ENCODE assay signal across 12 mouse cellular contexts in the genomic region with DNA sequence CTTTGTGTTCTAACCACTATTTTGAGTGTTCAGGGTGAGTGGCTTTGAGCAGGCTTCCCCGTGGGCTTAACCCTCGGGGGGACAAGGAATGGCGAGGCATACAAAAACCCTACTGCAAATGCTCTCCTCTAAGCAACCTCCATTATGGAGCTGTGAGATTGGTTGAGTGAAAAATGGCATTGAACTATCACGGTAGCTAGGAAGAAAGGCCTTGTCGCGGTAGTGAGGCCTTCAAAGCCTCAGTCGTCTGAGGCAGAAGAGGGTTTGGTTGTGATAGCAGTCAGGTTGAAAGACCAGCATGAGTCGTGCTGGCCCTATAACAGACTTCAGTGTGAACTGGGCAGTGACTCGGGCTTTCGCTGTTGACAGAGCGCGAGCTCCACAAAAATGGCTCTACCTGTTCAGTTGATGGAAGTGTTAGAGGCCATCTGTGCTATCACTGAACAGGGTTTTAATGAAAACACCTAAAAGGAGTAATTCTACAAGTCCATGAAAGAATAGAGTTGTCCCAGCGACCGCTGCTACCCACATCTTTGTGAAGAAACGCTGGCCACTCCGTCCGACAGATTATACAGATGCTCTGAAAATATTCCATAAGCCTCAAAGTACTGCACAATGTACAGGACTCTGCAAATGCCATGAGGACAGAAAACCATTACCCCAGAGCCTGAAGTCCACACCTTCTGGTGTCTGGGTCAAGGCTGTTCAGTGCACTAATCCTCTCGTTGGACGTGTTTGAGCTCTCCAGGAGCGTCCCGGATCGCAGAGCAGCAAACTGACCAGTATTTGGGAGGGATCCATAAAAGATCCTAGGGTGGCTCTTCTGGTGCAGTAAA. TPM values are rescaled to one million over a fixed set of nuclear protein-coding genes. Genes with fewer than 3 reads are reported as not detected.
DNase-seq lines count a peak whose midpoint lies in the region; ATAC-seq lines count a peak whose summit lies in the region.
"Had no signal": no experiment of that assay in that cellular context is flagged by ENCODE, and none has a peak within 500 bp of the region (broad histone marks: within the 10 kb centered on the region; RNA-seq: fewer than 3 reads in every experiment).

No protein-coding gene starts in this region.

- no peaks in the 10 kb centered on the region for H3K9me3 ChIP-seq in hindbrain, embryonic 13.5 days
- H3K9me3 ChIP-seq in neural tube, embryonic 14.5 days (ENCODE audit: control insufficient read depth, low read length): no peaks in the 10 kb centered on the region

- whole genome bisulfite sequencing in hindbrain, embryonic 13.5 days: 7% methylated on average over 22 of the region's 22 CpGs
- 11% methylated on average over 22 of the region's 22 CpGs for WGBS in neural tube, embryonic 14.5 days

- H3K27ac ChIP-seq in hindbrain, embryonic 13.5 days: peak overlapping the region; percentile 85
- H3K27ac ChIP-seq in neural tube, embryonic 14.5 days (ENCODE audit: low read depth, low read length): peak overlapping the region; percentile 83
- H3K27ac ChIP-seq: stomach, postnatal 0 days had no signal

- DNase-seq in left cerebral cortex, postnatal 4 days: peak; percentile 48
- DNase-seq in left cerebral cortex, postnatal 14 days (ENCODE audit: low spot score in 2 of 2): no peak
- DNase-seq in embryo, embryonic 11 days: peak; percentile 29
- DNase-seq in spleen, postnatal 4 days (ENCODE audit: low spot score in 2 of 2): no peak
- DNase-seq in lung, postnatal 10 days: no peak
- no peak for DNase-seq in gastrocnemius, adult 8-10 months (ENCODE audit: low spot score in 2 of 2)
- DNase-seq: heart, postnatal 4 days; lung, adult 18-20 months had no signal

- intact Hi-C loops in left cerebral cortex, postnatal 4 days (cut with DNase I): no loop called here
- intact Hi-C loops in left cerebral cortex, postnatal 14 days (cut with DNase I): loop anchor here (5.0 kb wide), 1 partner anchor 662 kb away; no protein-coding TSS in a partner anchor

- ATAC-seq in hindbrain, embryonic 13.5 days (ENCODE audit: low FRiP score): peak; percentile 7; the same call in 1 of the 2 replicates
- no peak for ATAC-seq in neural tube, embryonic 14.5 days (ENCODE audit: low read depth)

- peak overlapping the region; percentile 53 for H3K4me2 ChIP-seq in hindbrain, embryonic 13.5 days
- peak overlapping the region; percentile 47 for H3K4me2 ChIP-seq in neural tube, embryonic 14.5 days (ENCODE audit: low read depth, low read length)

- peak overlapping the region; percentile 33 for H3K4me3 ChIP-seq in hindbrain, embryonic 13.5 days
- peak overlapping the region; percentile 27; the same call in 1 of the 2 replicates for H3K4me3 ChIP-seq in neural tube, embryonic 14.5 days (ENCODE audit: low read depth, low read length)

- peaks cover 36% of the 10 kb centered on the region for H3K4me1 ChIP-seq in hindbrain, embryonic 13.5 days (replicated peaks)
- H3K4me1 ChIP-seq in neural tube, embryonic 14.5 days (ENCODE audit: control insufficient read depth, insufficient read depth, low read length): peaks cover 9% of the 10 kb centered on the region; the same call in 1 of the 2 replicates

- no peaks in the 10 kb centered on the region for H3K36me3 ChIP-seq in hindbrain, embryonic 13.5 days
- H3K36me3 ChIP-seq in neural tube, embryonic 14.5 days (ENCODE audit: control insufficient read depth, insufficient read depth, low read length): no peaks in the 10 kb centered on the region

- peaks cover 83% of the 10 kb centered on the region for H3K27me3 ChIP-seq in hindbrain, embryonic 13.5 days
- peaks cover 17% of the 10 kb centered on the region for H3K27me3 ChIP-seq in neural tube, embryonic 14.5 days (ENCODE audit: control insufficient read depth, insufficient read depth, low read length)

- H3K9ac ChIP-seq in hindbrain, embryonic 13.5 days: peak overlapping the region; percentile 70
- H3K9ac ChIP-seq in neural tube, embryonic 14.5 days (replicated peaks; ENCODE audit: low read depth, low read length): peak overlapping the region; percentile 21

RNA-seq across cellular contexts. Expression of a gene that starts 7.6 kb away (rescaled TPM):
- total RNA-seq in left cerebral cortex, postnatal 4 days (2021): 1 to 10 TPM; 9.4 to 10.0 TPM
- 1 to 10 TPM; 4.1 to 5.2 TPM for total RNA-seq in left cerebral cortex, postnatal 14 days (2021)
- polyA plus RNA-seq in hindbrain, embryonic 13.5 days (2015; fragmentation: Nextera tagmentation; extraction: Ambion mirVana): 42.7 and 58.2 TPM in 2 replicates
- 46.7 and 50.5 TPM in 2 replicates for polyA plus RNA-seq in neural tube, embryonic 14.5 days (2014; fragmentation: Nextera tagmentation; extraction: Ambion mirVana)
- total RNA-seq in gastrocnemius, adult 8-10 months (2022): under 1 TPM in 1 of 4 experiments, not detected in 3; 0.18 TPM
- total RNA-seq: heart, postnatal 4 days; neutrophil, adult 5-6 weeks had no signal
- polyA plus RNA-seq: stomach, postnatal 0 days had no signal

RNA-seq across cellular contexts. Expression of a gene that starts 11.0 kb away (rescaled TPM):
- 10 to 100 TPM; 21.4 to 28.8 TPM for total RNA-seq in left cerebral cortex, postnatal 4 days (2021)
- total RNA-seq in left cerebral cortex, postnatal 14 days (2021): 10 to 100 TPM; 12.4 to 13.8 TPM
- 13.7 and 21.3 TPM in 2 replicates for polyA plus RNA-seq in hindbrain, embryonic 13.5 days (2015; fragmentation: Nextera tagmentation; extraction: Ambion mirVana)
- 28.7 and 30.5 TPM in 2 replicates for polyA plus RNA-seq in neural tube, embryonic 14.5 days (2014; fragmentation: Nextera tagmentation; extraction: Ambion mirVana)
- total RNA-seq in gastrocnemius, adult 8-10 months (2022): 1 to 10 TPM in 3 of 4 experiments, under 1 TPM in 1; 0.65 to 2.2 (median 1.4) TPM
- total RNA-seq: heart, postnatal 4 days; neutrophil, adult 5-6 weeks had no signal
- polyA plus RNA-seq: stomach, postnatal 0 days had no signal

Comparison
In these comparisons a context has a peak if more than half of its experiments do, and no peak if none do; other contexts are left out.
1. DNase-seq: peak in left cerebral cortex, postnatal 4 days (single experiment) and embryo, embryonic 11 days (single experiment); none in left cerebral cortex, postnatal 14 days (0 of 2), spleen, postnatal 4 days (0 of 2), lung, postnatal 10 days (single experiment) and gastrocnemius, adult 8-10 months (0 of 2).
2. RNA of a gene that starts 7.6 kb away (total RNA-seq): 9.4 to 10.0 TPM in left cerebral cortex, postnatal 4 days and 4.1 to 5.2 TPM in left cerebral cortex, postnatal 14 days; 0.18 TPM in gastrocnemius, adult 8-10 months; every median in the first group is over 4 times any median in the second.
3. RNA of a gene that starts 11.0 kb away (total RNA-seq): 21.4 to 28.8 TPM in left cerebral cortex, postnatal 4 days and 12.4 to 13.8 TPM in left cerebral cortex, postnatal 14 days; 0.65 to 2.2 TPM in gastrocnemius, adult 8-10 months; every median in the first group is over 4 times any median in the second.